Mouse (Mus musculus) midbrain, embryonic 10.5 days (tissue): ENCODE results near the gene Carhsp1. TPM values are rescaled to one million over a fixed set of nuclear protein-coding genes. Genes with fewer than 3 reads are reported as not detected.

Experiments
- DNase-seq: peaks from one replicate; pipeline ENCODE4 v3.0.0-alpha.2; 2017; ENCODE audit warnings: low spot score
- H3K27ac ChIP-seq: fragments of 300-500 bp; sonication (generic); replicated peaks from 2 replicates; pipeline ENCODE4 v1.5.1; 2016; ENCODE audit warnings: mild to moderate bottlenecking
- H3K27me3 ChIP-seq: fragments of 300-500 bp; sonication (generic); 2 replicates; pipeline ENCODE4 v1.6.1; 2016; ENCODE audit warnings: low read depth, mild to moderate bottlenecking; ENCODE audit not compliant: poor library complexity, severe bottlenecking
- H3K36me3 ChIP-seq: fragments of 300-500 bp; sonication (generic); 2 replicates; pipeline ENCODE4 v1.6.1; 2016; ENCODE audit warnings: mild to moderate bottlenecking, moderate library complexity
- H3K4me1 ChIP-seq: fragments of 300-500 bp; sonication (generic); 2 replicates; pipeline ENCODE4 v1.6.1; 2016
- H3K4me3 ChIP-seq: fragments of 300-500 bp; sonication (generic); 2 replicates; pipeline ENCODE4 v1.5.1; 2016; ENCODE audit warnings: mild to moderate bottlenecking, moderate library complexity
- H3K9me3 ChIP-seq: fragments of 300-500 bp; sonication (generic); replicated peaks from 2 replicates; pipeline ENCODE4 v1.6.1; 2016; ENCODE audit warnings: mild to moderate bottlenecking
- WGBS: fragments of 180-500 bp; shearing (Covaris S2); methylation state at CpG from one replicate; pipeline ENCODE4 v1.1.7; 2016; 5-methylcytosine and 5-hydroxymethylcytosine counted together
- polyA plus RNA-seq: library from polyadenylated mRNA; unstranded; fragments of >200 nt; fragmentation: Nextera tagmentation; extraction: Ambion mirVana; gene quantifications from 2 replicates; pipeline ENCODE4 v1.2.1, GENCODE M21; 2016

Gene Carhsp1
- polyA plus RNA-seq = 197 and 253 TPM in 2 replicates

- DNase-seq = peak; percentile 96
- no peaks in the 10 kb centered on the region for H3K9me3 ChIP-seq
- peaks cover 57% of the 10 kb centered on the region for H3K4me1 ChIP-seq
- H3K36me3 ChIP-seq = peaks cover 25% of the 10 kb centered on the region
- H3K27ac ChIP-seq = peak within 1 kb of the TSS; percentile 89
- H3K27me3 ChIP-seq = peaks cover 19% of the 10 kb centered on the region
- H3K4me3 ChIP-seq = peak within 1 kb of the TSS; percentile 66
- WGBS = under 1% methylated on average over 67 of the region's 67 CpGs
Observed at GRCm38 (mm10) chr16:8671551-8672349, at the start of gene Carhsp1. Gene Carhsp1, minus strand, starts transcription at chr16:8672155.

- WGBS = 89% methylated on average over 4 of the region's 4 CpGs
- no peak overlapping the region for H3K4me3 ChIP-seq
- H3K27ac ChIP-seq = no peak overlapping the region
- H3K4me1 ChIP-seq = 0 out of 2 replicates have a peak, but pooled peaks cover 2% of the 10 kb centered on the region
- H3K27me3 ChIP-seq = no peaks in the 10 kb centered on the region
- H3K36me3 ChIP-seq = peaks cover 15% of the 10 kb centered on the region
- no peak for DNase-seq
- H3K9me3 ChIP-seq = no peaks in the 10 kb centered on the region
Observed at GRCm38 (mm10) chr16:8720447-8720846, 48.5 kb upstream of the Carhsp1 start.

- no peak for DNase-seq
Observed at GRCm38 (mm10) chr16:8717744-8718143, 45.8 kb upstream of the Carhsp1 start.

GRCm38 (mm10) chr16:8716300-8716699 lies 44.3 kb upstream of the Carhsp1 start:
- no peaks in the 10 kb centered on the region for H3K9me3 ChIP-seq
- H3K4me3 ChIP-seq = no peak overlapping the region
- no peak overlapping the region for H3K27ac ChIP-seq
- WGBS = 88% methylated on average over 6 of the region's 6 CpGs
- H3K36me3 ChIP-seq = peaks cover 52% of the 10 kb centered on the region
- H3K27me3 ChIP-seq = no peaks in the 10 kb centered on the region
- 0 out of 2 replicates have a peak, but pooled peaks cover 2% of the 10 kb centered on the region for H3K4me1 ChIP-seq
- DNase-seq = no peak

More at GRCm38 (mm10) chr16:8717744-8718143, 45.8 kb upstream of the Carhsp1 start:
- no peak overlapping the region for H3K27ac ChIP-seq
- no peaks in the 10 kb centered on the region for H3K9me3 ChIP-seq
- H3K27me3 ChIP-seq = no peaks in the 10 kb centered on the region
- WGBS = 93% methylated on average over 10 of the region's 10 CpGs
- peaks cover 42% of the 10 kb centered on the region for H3K36me3 ChIP-seq
- no peak overlapping the region for H3K4me3 ChIP-seq
- 0 out of 2 replicates have a peak, but pooled peaks cover 2% of the 10 kb centered on the region for H3K4me1 ChIP-seq

- Histone ChIP-seq H3K36me3 (peaks cover 59% of the 10 kb centered on the region), H3K4me1 (0 out of 2 replicates have a peak, but pooled peaks cover 2% of the 10 kb centered on the region), H3K27me3 (no peaks in the 10 kb centered on the region), H3K27ac (no peak overlapping the region), H3K9me3 (no peaks in the 10 kb centered on the region), H3K4me3 (no peak overlapping the region)
- WGBS = 88% methylated on average over 10 of the region's 10 CpGs
- no peak for DNase-seq
Observed at GRCm38 (mm10) chr16:8715513-8716080, 43.6 kb upstream of the Carhsp1 start.

GRCm38 (mm10) chr16:8714851-8715250 lies 42.9 kb upstream of the Carhsp1 start:
- Histone ChIP-seq H3K9me3 (no peaks in the 10 kb centered on the region), H3K27ac (no peak overlapping the region), H3K4me3 (no peak overlapping the region), H3K4me1 (0 out of 2 replicates have a peak, but pooled peaks cover 2% of the 10 kb centered on the region), H3K27me3 (no peaks in the 10 kb centered on the region), H3K36me3 (peaks cover 67% of the 10 kb centered on the region)
- no peak for DNase-seq
- WGBS = 97% methylated on average over 5 of the region's 5 CpGs

GRCm38 (mm10) chr16:8711998-8712397 lies 40.0 kb upstream of the Carhsp1 start:
- H3K4me1 ChIP-seq = no peaks in the 10 kb centered on the region
- H3K27me3 ChIP-seq = no peaks in the 10 kb centered on the region
- no peak overlapping the region for H3K27ac ChIP-seq
- no peak overlapping the region for H3K4me3 ChIP-seq
- H3K9me3 ChIP-seq = no peaks in the 10 kb centered on the region
- peaks cover 95% of the 10 kb centered on the region for H3K36me3 ChIP-seq
- no peak for DNase-seq
- WGBS = 92% methylated on average over 9 of the region's 9 CpGs

GRCm38 (mm10) chr16:8700586-8700985 lies 28.6 kb upstream of the Carhsp1 start:
- 96% methylated on average over 3 of the region's 3 CpGs for WGBS
- H3K4me3 ChIP-seq = no peak overlapping the region
- H3K27ac ChIP-seq = no peak overlapping the region
- H3K27me3 ChIP-seq = no peaks in the 10 kb centered on the region
- DNase-seq = no peak
- H3K9me3 ChIP-seq = no peaks in the 10 kb centered on the region
- H3K4me1 ChIP-seq = no peaks in the 10 kb centered on the region
- peaks cover 100% of the 10 kb centered on the region for H3K36me3 ChIP-seq

GRCm38 (mm10) chr16:8699556-8699955 lies 27.6 kb upstream of the Carhsp1 start:
- Histone ChIP-seq H3K27me3 (no peaks in the 10 kb centered on the region), H3K36me3 (peaks cover 100% of the 10 kb centered on the region), H3K4me3 (no peak overlapping the region), H3K27ac (no peak overlapping the region), H3K4me1 (no peaks in the 10 kb centered on the region), H3K9me3 (no peaks in the 10 kb centered on the region)
- WGBS = 92% methylated on average over 8 of the region's 8 CpGs
- no peak for DNase-seq

- Histone ChIP-seq H3K27ac (no peak overlapping the region), H3K36me3 (peaks cover 98% of the 10 kb centered on the region), H3K4me1 (no peaks in the 10 kb centered on the region), H3K9me3 (no peaks in the 10 kb centered on the region), H3K4me3 (no peak overlapping the region), H3K27me3 (no peaks in the 10 kb centered on the region)
- DNase-seq = no peak
- WGBS = 96% methylated on average over 7 of the region's 7 CpGs
Observed at GRCm38 (mm10) chr16:8691206-8691605, 19.3 kb upstream of the Carhsp1 start.

- no peaks in the 10 kb centered on the region for H3K27me3 ChIP-seq
- H3K27ac ChIP-seq = no peak overlapping the region
- no peak overlapping the region for H3K4me3 ChIP-seq
- H3K36me3 ChIP-seq = peaks cover 94% of the 10 kb centered on the region
- no peaks in the 10 kb centered on the region for H3K4me1 ChIP-seq
- no peak for DNase-seq
- 96% methylated on average over 11 of the region's 11 CpGs for WGBS
- H3K9me3 ChIP-seq = no peaks in the 10 kb centered on the region
Observed at GRCm38 (mm10) chr16:8689979-8690656, 18.2 kb upstream of the Carhsp1 start.

GRCm38 (mm10) chr16:8687559-8688112 lies 15.7 kb upstream of the Carhsp1 start:
- Histone ChIP-seq H3K4me3 (no peak overlapping the region), H3K36me3 (peaks cover 81% of the 10 kb centered on the region), H3K9me3 (no peaks in the 10 kb centered on the region), H3K27ac (peak overlapping the region; percentile 18; the same call in 1 of the 2 replicates), H3K4me1 (no peaks in the 10 kb centered on the region), H3K27me3 (no peaks in the 10 kb centered on the region)
- no peak for DNase-seq
